Mouse (Mus musculus): ENCODE measurements around the gene Gstk1. TPM values are rescaled to one million over a fixed set of nuclear protein-coding genes. Genes with fewer than 3 reads are reported as not detected.

Gene Gstk1
- polyA plus RNA-seq, 1 experiment from 2014 or later, result 56.7 TPM

GRCm38 (mm10) chr6:42282865-42283528, 37.3 kb downstream of the Gstk1 start:
- DNase-seq (ENCODE audit: low spot score) (no peak), ATAC-seq (ENCODE audit: low FRiP score, low TSS enrichment) (0 out of 2 replicates have a peak, but pooled peaks have one; percentile 38)
- Histone ChIP-seq H3K27me3 (ENCODE audit: control insufficient read depth, insufficient read depth, low read length) (no peaks in the 10 kb centered on the region), H3K4me1 (replicated peaks; ENCODE audit: control insufficient read depth, insufficient read depth) (no peaks in the 10 kb centered on the region), H3K4me2 (replicated peaks; ENCODE audit: low read depth) (no peak overlapping the region), H3K4me3 (ENCODE audit: low read depth, low read length) (no peak overlapping the region), H3K9me3 (ENCODE audit: control insufficient read depth, low read length) (no peaks in the 10 kb centered on the region), H3K27ac (replicated peaks) (no peak overlapping the region), H3K36me3 (ENCODE audit: control insufficient read depth, insufficient read depth, low read length) (peaks cover 22% of the 10 kb centered on the region), H3K9ac (ENCODE audit: low read length) (no peak overlapping the region)
- no peak for TF ChIP-seq EP300 (optimal IDR thresholded peaks at IDR 0.05)
- TF ChIP-seq CTCF (IDR thresholded peaks at IDR 0.05; ENCODE audit: low read depth), result no peak
- 72% methylated on average over 5 of the region's 5 CpGs for whole genome bisulfite sequencing

DNA sequence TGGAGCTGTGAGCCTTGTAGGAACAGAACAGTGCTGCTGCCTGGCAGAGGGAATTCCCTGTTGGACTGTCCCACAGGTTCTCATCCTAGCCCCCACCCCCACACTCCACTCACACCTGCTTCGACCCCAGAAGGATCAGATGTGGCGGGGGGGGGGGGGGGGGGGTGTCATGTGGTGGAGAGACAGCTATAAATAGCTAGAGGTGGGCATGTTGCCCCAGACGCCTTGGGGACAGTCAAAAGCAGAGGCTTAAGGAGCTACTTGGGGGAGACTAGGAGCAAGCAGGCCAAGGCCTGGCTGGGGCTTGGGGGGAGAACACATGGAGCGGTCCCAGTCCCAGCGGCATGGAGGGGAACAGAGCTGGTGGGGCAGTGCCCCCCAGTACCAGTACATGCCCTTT, 40.7 kb downstream of the Gstk1 start, which contains the start of gene Clcn1:
Gene Clcn1 (plus strand): TSS at position 238 of the 400 bp plus-strand sequence.
- Histone ChIP-seq H3K9ac (ENCODE audit: low read length) (no peak within 1 kb of the TSS), H3K4me2 (replicated peaks; ENCODE audit: low read depth) (no peak within 1 kb of the TSS), H3K27me3 (ENCODE audit: control insufficient read depth, insufficient read depth, low read length) (no peaks in the 10 kb centered on the region), H3K4me1 (replicated peaks; ENCODE audit: control insufficient read depth, insufficient read depth) (no peaks in the 10 kb centered on the region), H3K4me3 (ENCODE audit: low read depth, low read length) (no peak within 1 kb of the TSS), H3K36me3 (ENCODE audit: control insufficient read depth, insufficient read depth, low read length) (peaks cover 7% of the 10 kb centered on the region; the same call in 1 of the 2 replicates), H3K27ac (replicated peaks) (no peak within 1 kb of the TSS), H3K9me3 (ENCODE audit: control insufficient read depth, low read length) (no peaks in the 10 kb centered on the region)
- TF ChIP-seq CTCF (IDR thresholded peaks at IDR 0.05; ENCODE audit: low read depth) (no peak), EP300 (optimal IDR thresholded peaks at IDR 0.05) (no peak)
- 72% methylated on average over 3 of the region's 5 CpGs for WGBS
- ATAC-seq (ENCODE audit: low FRiP score, low TSS enrichment) (no peak), DNase-seq (ENCODE audit: low spot score) (no peak)

- peak; percentile 68; the same call in 1 of the 2 replicates for ATAC-seq (ENCODE audit: low FRiP score, low TSS enrichment)
- TF ChIP-seq CTCF (IDR thresholded peaks at IDR 0.05; ENCODE audit: low read depth) (no peak), EP300 (optimal IDR thresholded peaks at IDR 0.05) (no peak)
- Histone ChIP-seq H3K27me3 (ENCODE audit: control insufficient read depth, insufficient read depth, low read length) (no peaks in the 10 kb centered on the region), H3K4me3 (ENCODE audit: low read depth, low read length) (no peak overlapping the region), H3K4me2 (replicated peaks; ENCODE audit: low read depth) (no peak overlapping the region), H3K36me3 (ENCODE audit: control insufficient read depth, insufficient read depth, low read length) (peaks cover 5% of the 10 kb centered on the region; the same call in 1 of the 2 replicates), H3K27ac (replicated peaks) (no peak overlapping the region), H3K4me1 (replicated peaks; ENCODE audit: control insufficient read depth, insufficient read depth) (no peaks in the 10 kb centered on the region), H3K9me3 (ENCODE audit: control insufficient read depth, low read length) (no peaks in the 10 kb centered on the region), H3K9ac (ENCODE audit: low read length) (no peak overlapping the region)
- DNase-seq (ENCODE audit: low spot score), result no peak
Observed at GRCm38 (mm10) chr6:42287562-42287961, 41.8 kb downstream of the Gstk1 start.

- no peaks in the 10 kb centered on the region for H3K36me3 ChIP-seq (ENCODE audit: control insufficient read depth, insufficient read depth, low read length)
- WGBS, result 86% methylated on average over 6 of the region's 6 CpGs
- no peaks in the 10 kb centered on the region for H3K9me3 ChIP-seq (ENCODE audit: control insufficient read depth, low read length)
- H3K4me1 ChIP-seq (replicated peaks; ENCODE audit: control insufficient read depth, insufficient read depth), result no peaks in the 10 kb centered on the region
- no peaks in the 10 kb centered on the region for H3K27me3 ChIP-seq (ENCODE audit: control insufficient read depth, insufficient read depth, low read length)
- no peak for TF ChIP-seq EP300 (optimal IDR thresholded peaks at IDR 0.05)
- no peak for TF ChIP-seq CTCF (IDR thresholded peaks at IDR 0.05; ENCODE audit: low read depth)
- H3K9ac ChIP-seq (ENCODE audit: low read length), result no peak overlapping the region
- H3K27ac ChIP-seq (replicated peaks), result no peak overlapping the region
- ATAC-seq (ENCODE audit: low FRiP score, low TSS enrichment) (no peak), DNase-seq (ENCODE audit: low spot score) (no peak)
- H3K4me2 ChIP-seq (replicated peaks; ENCODE audit: low read depth), result no peak overlapping the region
- no peak overlapping the region for H3K4me3 ChIP-seq (ENCODE audit: low read depth, low read length)
Observed at GRCm38 (mm10) chr6:42293327-42293726, 47.6 kb downstream of the Gstk1 start.

DNA sequence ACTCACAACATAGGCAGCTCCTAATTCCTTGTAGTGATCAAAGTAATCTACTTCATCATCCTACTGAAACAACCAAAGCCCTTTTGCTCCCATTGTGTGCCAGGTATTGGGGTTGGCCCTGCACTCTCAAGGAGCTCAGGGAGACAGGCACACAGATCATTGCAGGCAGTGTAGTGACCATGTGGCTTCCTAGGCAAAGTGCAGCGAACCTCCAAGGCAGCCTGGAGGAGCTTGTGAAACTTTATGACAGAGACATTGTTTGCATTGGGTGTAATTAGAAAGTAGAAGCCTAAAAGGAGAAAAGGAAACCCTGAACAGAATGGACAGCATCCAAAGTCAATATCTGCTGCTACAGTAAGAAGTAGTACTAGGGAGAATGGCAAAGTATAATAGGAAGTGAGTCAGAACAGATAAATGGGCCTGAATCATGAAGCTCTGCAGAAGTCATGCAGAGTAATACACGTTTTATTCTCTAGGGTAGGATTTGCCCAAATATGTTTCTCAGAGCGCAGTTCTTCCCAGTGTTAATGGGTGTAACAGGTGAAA, 49.9 kb downstream of the Gstk1 start:
- Histone ChIP-seq H3K27ac (replicated peaks) (no peak overlapping the region), H3K4me3 (ENCODE audit: low read depth, low read length) (no peak overlapping the region), H3K9me3 (ENCODE audit: control insufficient read depth, low read length) (no peaks in the 10 kb centered on the region), H3K36me3 (ENCODE audit: control insufficient read depth, insufficient read depth, low read length) (no peaks in the 10 kb centered on the region), H3K27me3 (ENCODE audit: control insufficient read depth, insufficient read depth, low read length) (no peaks in the 10 kb centered on the region), H3K4me2 (replicated peaks; ENCODE audit: low read depth) (no peak overlapping the region), H3K4me1 (replicated peaks; ENCODE audit: control insufficient read depth, insufficient read depth) (no peaks in the 10 kb centered on the region), H3K9ac (ENCODE audit: low read length) (no peak overlapping the region)
- TF ChIP-seq EP300 (optimal IDR thresholded peaks at IDR 0.05) (no peak), CTCF (IDR thresholded peaks at IDR 0.05; ENCODE audit: low read depth) (no peak)
- DNase-seq (ENCODE audit: low spot score) (no peak), ATAC-seq (ENCODE audit: low FRiP score, low TSS enrichment) (peak; percentile 83)
- WGBS, result 57% methylated on average over 3 of the region's 3 CpGs

DNA sequence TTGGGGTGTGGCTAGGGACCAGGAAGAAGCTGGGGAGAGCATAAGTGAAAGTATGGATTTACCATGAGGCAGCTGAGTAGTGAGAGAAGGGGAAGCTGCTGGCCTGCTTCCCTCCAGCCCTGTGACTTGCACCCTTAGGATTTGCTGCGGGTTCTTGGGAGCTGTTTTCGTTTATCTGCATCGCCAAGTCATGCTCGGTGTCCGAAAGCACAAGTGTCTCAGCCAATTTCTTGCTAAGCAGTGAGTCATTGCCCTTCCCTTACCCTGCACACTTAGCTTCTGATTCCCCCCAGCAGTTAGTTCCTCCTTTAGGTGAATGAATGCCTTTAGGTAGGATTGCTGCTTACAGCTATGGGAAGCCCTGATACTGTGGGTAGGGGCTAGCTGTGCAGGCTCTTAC, 53.6 kb downstream of the Gstk1 start:
- DNase-seq (ENCODE audit: low spot score), result no peak
- H3K9me3 ChIP-seq (ENCODE audit: control insufficient read depth, low read length), result no peaks in the 10 kb centered on the region
- no peak for TF ChIP-seq CTCF (IDR thresholded peaks at IDR 0.05; ENCODE audit: low read depth)
- TF ChIP-seq EP300 (optimal IDR thresholded peaks at IDR 0.05), result no peak
- no peak overlapping the region for H3K4me3 ChIP-seq (ENCODE audit: low read depth, low read length)
- no peaks in the 10 kb centered on the region for H3K4me1 ChIP-seq (replicated peaks; ENCODE audit: control insufficient read depth, insufficient read depth)
- no peak overlapping the region for H3K4me2 ChIP-seq (replicated peaks; ENCODE audit: low read depth)
- no peaks in the 10 kb centered on the region for H3K27me3 ChIP-seq (ENCODE audit: control insufficient read depth, insufficient read depth, low read length)
- 71% methylated on average over 5 of the region's 5 CpGs for WGBS
- no peaks in the 10 kb centered on the region for H3K36me3 ChIP-seq (ENCODE audit: control insufficient read depth, insufficient read depth, low read length)
- no peak overlapping the region for H3K27ac ChIP-seq (replicated peaks)
- ATAC-seq (ENCODE audit: low FRiP score, low TSS enrichment), result no peak
- H3K9ac ChIP-seq (ENCODE audit: low read length), result no peak overlapping the region

Other genes with a start within 250 kb of the Gstk1 start
- gene Sva, start 207.5 kb upstream of the Gstk1 start, polyA plus RNA-seq (2015; fragmentation: Nextera tagmentation; extraction: Ambion mirVana), result not detected in 2 replicates
- not detected in 2 replicates for gene Tas2r139, start 105.0 kb upstream of the Gstk1 start, polyA plus RNA-seq (2015; fragmentation: Nextera tagmentation; extraction: Ambion mirVana)
- not detected in 2 replicates for gene Tas2r144, start 30.6 kb upstream of the Gstk1 start, polyA plus RNA-seq (2015; fragmentation: Nextera tagmentation; extraction: Ambion mirVana)
- 24.6 and 28.2 TPM in 2 replicates for gene Tmem139, start 16.0 kb downstream of the Gstk1 start, polyA plus RNA-seq (2015; fragmentation: Nextera tagmentation; extraction: Ambion mirVana)
- 20.2 and 21.6 TPM in 2 replicates for gene Casp2, start 19.1 kb downstream of the Gstk1 start, polyA plus RNA-seq (2015; fragmentation: Nextera tagmentation; extraction: Ambion mirVana)
- gene Clcn1, start 40.8 kb downstream of the Gstk1 start, polyA plus RNA-seq (2015; fragmentation: Nextera tagmentation; extraction: Ambion mirVana), result 0.06 and 0.12 TPM in 2 replicates
- 0.10 and 0.12 TPM in 2 replicates for gene Fam131b, start 78.7 kb downstream of the Gstk1 start, polyA plus RNA-seq (2015; fragmentation: Nextera tagmentation; extraction: Ambion mirVana)
- 60.5 and 68.0 TPM in 2 replicates for gene Zyx, start 103.7 kb downstream of the Gstk1 start, polyA plus RNA-seq (2015; fragmentation: Nextera tagmentation; extraction: Ambion mirVana)
- 19.9 and 20.1 TPM in 2 replicates for gene Epha1, start 127.3 kb downstream of the Gstk1 start, polyA plus RNA-seq (2015; fragmentation: Nextera tagmentation; extraction: Ambion mirVana)
- gene Tas2r143, start 154.3 kb downstream of the Gstk1 start, polyA plus RNA-seq (2015; fragmentation: Nextera tagmentation; extraction: Ambion mirVana), result not detected in 2 replicates
- gene Tas2r135, start 159.5 kb downstream of the Gstk1 start, polyA plus RNA-seq (2015; fragmentation: Nextera tagmentation; extraction: Ambion mirVana), result not detected in 2 replicates
- gene Tas2r126, start 188.6 kb downstream of the Gstk1 start, polyA plus RNA-seq (2015; fragmentation: Nextera tagmentation; extraction: Ambion mirVana), result not detected in 2 replicates
- not detected in 2 replicates for gene Olfr458, start 219.3 kb downstream of the Gstk1 start, polyA plus RNA-seq (2015; fragmentation: Nextera tagmentation; extraction: Ambion mirVana)
- gene Olfr457, start 230.4 kb downstream of the Gstk1 start, polyA plus RNA-seq (2015; fragmentation: Nextera tagmentation; extraction: Ambion mirVana), result 0.02 TPM in 1 of 2 replicates, not detected in the other
- not detected in 2 replicates for gene Olfr456, start 241.3 kb downstream of the Gstk1 start, polyA plus RNA-seq (2015; fragmentation: Nextera tagmentation; extraction: Ambion mirVana)

Measured in stomach, postnatal 0 days (tissue).